Mouse (Mus musculus) bone marrow macrophage, adult 2 months (primary cell): ENCODE results near the gene Taf1a.

Experiments
- CTCF ChIP-seq: IDR thresholded peaks from 2 replicates; pipeline ENCODE4 v1.5.1; 2012; ENCODE audit warnings: low read depth, mild to moderate bottlenecking, low read length, moderate library complexity
- POLR2A ChIP-seq: IDR thresholded peaks from 2 replicates; pipeline ENCODE4 v1.6.1; 2012; ENCODE audit warnings: mild to moderate bottlenecking, low read depth, low read length, borderline replicate concordance

DNA sequence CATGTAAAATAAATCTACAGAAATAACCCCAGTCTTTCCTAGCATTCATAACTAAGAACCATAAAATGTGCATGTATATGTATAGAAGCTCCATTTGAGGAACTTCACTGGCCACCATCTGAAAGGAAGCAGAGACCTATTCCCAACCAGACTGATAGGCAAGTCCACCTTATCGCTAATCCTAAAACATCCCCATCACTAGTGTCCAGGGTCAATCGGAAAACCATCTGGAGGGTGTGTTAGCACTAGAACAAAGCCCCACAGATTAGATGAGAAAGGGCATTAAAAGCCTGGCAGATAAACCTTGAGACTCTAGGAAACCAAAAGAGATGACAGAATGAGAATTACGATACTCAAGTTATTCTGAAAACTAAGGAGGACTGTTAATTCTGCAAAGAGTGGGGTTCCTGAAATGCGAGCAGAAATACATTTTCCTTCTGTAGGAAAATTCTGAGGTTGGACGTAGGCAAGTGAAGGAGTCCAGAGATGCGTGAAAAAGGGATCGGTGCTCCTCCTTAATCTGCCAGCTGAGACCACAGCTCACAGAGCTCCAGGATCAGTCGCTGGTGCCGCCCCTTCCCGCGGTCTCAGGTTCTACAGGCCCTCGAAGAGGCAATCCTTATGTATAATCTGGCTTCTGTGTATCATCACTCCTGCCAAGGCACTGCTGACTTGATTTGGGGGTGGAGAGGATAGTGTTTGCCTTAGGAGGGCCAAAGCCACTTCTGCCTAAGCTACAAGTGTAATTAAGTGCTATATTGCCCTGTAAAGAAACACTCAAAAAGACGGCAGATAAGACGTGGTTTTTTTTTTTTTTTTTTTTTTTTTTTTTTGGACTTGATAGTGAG is 25.8 kb upstream of the Taf1a start:
- TF ChIP-seq CTCF = no peak
- no peak for TF ChIP-seq POLR2A
